Mouse (Mus musculus): ENCODE measurements around the gene Dhx37. TPM values are rescaled to one million over a fixed set of nuclear protein-coding genes. Genes with fewer than 3 reads are reported as not detected.

Gene Dhx37
- 10 to 100 TPM; 11.7 TPM for total RNA-seq (2023)

DNA sequence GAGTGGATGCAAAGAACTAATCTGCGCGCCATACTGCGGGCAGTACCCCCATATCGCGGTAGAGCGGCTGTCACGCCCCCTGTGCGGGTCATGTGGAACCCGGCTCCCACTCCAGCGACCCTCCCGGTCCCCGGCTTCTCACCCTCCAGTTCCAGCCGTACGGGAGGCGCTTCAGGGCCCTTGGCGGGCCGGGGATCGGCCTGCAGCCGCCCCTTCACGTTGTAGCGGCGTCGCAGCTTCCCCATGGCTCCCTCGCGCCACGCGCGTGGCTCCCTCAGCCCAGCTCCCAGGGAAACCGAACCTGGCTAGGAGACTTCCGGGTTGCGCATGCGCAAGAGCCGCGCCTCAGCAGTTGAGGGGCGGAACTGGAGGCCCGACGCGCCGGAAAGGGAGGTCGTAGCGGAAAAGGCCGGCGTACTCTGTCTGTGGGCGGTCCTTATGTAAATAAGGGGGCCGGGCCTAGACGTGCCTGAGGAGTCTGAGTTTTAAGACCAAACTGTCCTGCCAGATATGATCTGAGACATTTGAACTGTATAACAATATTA lies at the start of gene Dhx37:
TSS of gene Dhx37 (minus strand) at position 329 of the 545 bp plus-strand sequence.

DNA sequence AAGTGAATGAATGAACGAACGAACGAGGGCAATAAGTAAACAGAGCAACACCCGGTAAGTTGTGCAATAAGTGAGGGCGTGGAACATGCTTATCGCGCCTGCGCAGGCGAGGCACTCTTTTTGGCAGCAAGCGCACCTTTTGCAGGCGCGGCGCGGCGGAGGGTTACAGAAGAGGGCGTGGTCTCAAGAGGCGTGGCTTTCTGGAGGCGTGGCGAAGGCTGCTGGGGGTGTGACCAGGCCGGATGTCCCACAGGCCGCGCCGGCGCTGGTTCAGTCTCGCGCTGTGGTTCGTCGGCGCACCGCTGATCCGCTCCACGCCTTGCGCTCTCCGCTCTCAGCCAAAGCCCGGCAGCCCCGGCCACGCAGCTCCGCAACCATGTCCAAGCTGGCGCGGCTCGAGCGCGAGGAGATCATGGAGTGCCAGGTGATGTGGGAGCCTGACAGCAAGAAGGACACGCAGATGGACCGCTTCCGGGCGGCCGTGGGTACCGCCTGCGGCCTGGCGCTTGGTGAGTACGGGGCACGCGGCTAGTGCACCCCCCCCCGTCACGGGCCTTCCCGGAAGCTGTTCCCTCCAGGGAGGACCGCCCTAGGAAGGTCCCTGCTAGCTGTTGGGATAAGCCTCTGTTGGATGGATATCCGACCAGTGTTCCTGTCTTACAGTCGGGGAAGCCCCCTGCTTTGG lies 41.8 kb upstream of the Dhx37 start, which contains the start of gene Aacs:
TSS of gene Aacs (plus strand) at position 214 of the 685 bp plus-strand sequence.

DNA sequence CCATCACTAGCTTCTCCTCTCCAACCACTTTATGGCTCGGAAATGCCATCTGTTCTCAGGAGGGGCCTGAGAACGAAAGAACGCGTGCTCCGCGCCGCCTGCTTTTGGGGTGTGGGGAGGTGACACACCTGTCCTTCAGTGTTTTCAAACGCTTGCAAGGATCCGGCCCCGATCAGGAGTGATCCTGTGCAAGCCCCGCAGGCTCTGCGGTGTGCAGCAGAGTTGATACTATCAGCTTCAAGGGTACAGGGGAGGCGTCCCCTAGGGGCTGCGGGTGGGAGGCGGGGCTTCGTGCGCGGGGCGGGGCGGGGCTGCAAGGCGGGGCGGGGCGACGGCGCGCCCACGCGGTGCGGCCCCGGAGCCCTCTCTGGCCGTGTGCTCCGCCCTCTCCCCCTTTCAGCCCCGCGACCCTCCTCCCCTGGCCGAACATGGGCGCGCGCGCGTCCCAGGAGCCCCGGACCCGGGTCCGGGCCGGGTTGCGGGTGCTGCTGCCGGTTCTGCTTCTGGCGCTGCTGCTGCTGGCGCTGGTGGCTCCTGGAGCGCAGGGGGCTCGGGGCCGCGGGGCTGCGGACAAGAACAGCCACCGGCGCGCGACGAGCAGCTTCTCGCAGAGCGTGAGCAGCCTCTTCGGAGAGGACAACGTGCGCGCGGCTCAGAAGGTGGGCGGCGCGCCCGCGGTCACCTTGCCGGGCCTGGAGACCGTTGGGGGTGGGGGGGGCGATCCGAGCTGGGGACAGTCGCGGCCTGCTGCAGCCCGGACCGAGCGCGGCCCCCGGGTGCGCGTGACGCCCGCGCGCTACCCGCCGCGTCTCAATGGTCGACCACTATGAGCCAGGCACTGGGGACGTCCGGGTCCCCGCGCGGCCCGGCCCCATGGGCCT lies 7.6 kb upstream of the Dhx37 start, which contains the start of gene Bri3bp:
TSS of gene Bri3bp (plus strand) at position 335 of the 881 bp plus-strand sequence.

DNA sequence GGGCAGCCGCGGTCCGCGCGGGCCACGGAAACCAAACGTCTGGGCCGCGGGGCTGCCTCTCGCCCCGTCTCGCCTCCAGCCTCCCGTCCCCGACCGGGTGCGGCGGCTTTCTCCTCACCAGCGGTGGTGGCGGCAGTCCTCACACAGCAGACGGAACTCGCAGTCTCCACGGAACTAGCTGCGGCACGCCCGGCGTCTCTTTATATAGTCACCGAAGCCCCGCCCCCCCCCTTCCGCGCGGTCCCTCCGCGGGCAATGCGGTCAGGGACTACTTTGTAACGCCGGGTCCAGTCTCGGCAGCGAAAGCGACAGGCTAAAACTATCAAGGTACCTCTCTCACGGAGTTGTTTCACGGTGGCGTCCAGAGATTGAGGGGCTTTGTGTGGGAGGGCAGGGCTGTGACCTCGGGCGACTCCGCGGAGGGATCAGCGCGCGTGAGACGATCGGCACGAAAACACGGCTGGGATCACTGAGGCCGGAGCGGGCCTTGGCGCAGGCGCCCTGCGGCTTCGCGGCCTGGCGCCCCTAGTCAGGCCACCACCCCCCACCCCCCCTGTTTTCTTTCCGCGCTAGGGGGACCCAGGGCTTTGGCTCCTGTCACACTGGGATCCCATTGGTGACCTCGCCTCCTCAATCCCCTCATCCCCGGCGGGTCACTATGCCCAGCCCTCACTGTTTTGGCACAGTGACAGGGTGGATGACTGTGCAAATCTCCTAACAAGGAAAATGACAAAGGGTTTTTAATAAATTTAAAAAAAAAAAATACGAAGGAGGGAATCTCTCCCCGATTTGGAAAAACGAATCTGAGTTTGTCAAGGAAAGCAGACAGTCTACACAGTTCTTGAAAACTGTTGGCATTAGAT lies 44.1 kb downstream of the Dhx37 start, which contains the start of gene Ubc:
TSS of gene Ubc (minus strand) at position 624 of the 863 bp plus-strand sequence.

GRCm38 (mm10) chr5:125389131-125389578 lies 44.8 kb downstream of the Dhx37 start, which contains the start of gene Gm10382:
TSS of gene Gm10382 (plus strand) at chr5:125389322.

Other genes starting within 250 kb of the Dhx37 start
- 100 to 1,000 TPM; 249 to 253 TPM for gene Scarb1, start 93.0 kb downstream of the Dhx37 start, total RNA-seq (2023)
- 1 to 10 TPM; 1.2 to 1.4 TPM for gene Gm10382, start 44.8 kb downstream of the Dhx37 start, total RNA-seq (2023)
- gene Ubc, start 43.9 kb downstream of the Dhx37 start, total RNA-seq (2023), result 1,000 to 10,000 TPM; 2,603 to 3,157 TPM
- 10 to 100 TPM; 40.5 to 41.8 TPM for gene Bri3bp, start 7.4 kb upstream of the Dhx37 start, total RNA-seq (2023)
- 10 to 100 TPM; 23.3 to 24.1 TPM for gene Aacs, start 41.7 kb upstream of the Dhx37 start, total RNA-seq (2023)
- gene Tmem132b, start 97.7 kb upstream of the Dhx37 start, total RNA-seq (2023), result under 1 TPM in 1 of 2 experiments, not detected in 1; 0.09 TPM

Measured in monocyte, adult 59 days (primary cell).